Comparison of ENCODE assay signal across 20 mouse cellular contexts in the genomic region with DNA sequence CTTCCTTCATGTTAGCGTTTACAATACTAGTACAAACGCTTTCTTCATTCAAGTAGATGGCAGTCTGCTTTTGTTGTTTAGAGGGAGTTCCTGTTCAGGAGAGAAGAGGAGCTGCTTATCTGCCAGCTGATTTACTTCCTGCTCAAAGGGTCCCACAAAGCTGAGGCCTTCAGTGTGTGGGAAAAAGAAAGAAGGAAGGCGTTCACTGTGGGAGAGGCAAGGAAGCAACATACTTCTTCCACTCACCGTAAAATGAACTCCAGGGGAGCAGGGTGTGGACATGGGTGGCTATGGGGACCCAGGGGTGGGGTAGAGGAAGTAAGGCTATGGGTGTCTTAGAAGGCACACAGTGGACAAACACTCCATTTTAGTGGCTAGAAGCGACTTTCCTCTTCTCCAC. TPM values are rescaled to one million over a fixed set of nuclear protein-coding genes. Genes with fewer than 3 reads are reported as not detected.
A peak's percentile ranks its signal among the peaks of the same experiment; 100 is the strongest.
DNase-seq lines count a peak whose midpoint lies in the region; ATAC-seq and TF ChIP-seq lines count a peak whose summit lies in the region.
"Had no signal": no experiment of that assay in that cellular context is flagged by ENCODE, and none has a peak within 500 bp of the region (broad histone marks: within the 10 kb centered on the region; RNA-seq: fewer than 3 reads in every experiment).

No protein-coding gene starts in this region.

- H3K36me3 ChIP-seq in heart, embryonic 15.5 days: no peaks in the 10 kb centered on the region
- no peaks in the 10 kb centered on the region for H3K36me3 ChIP-seq in lung, embryonic 14.5 days (ENCODE audit: insufficient read depth)
- no peaks in the 10 kb centered on the region for H3K36me3 ChIP-seq in stomach, embryonic 16.5 days (ENCODE audit: control insufficient read depth, insufficient read depth, low read length)
- H3K36me3 ChIP-seq in forebrain, embryonic 14.5 days (ENCODE audit: control insufficient read depth, insufficient read depth, low read length): no peaks in the 10 kb centered on the region
- H3K36me3 ChIP-seq: forebrain, embryonic 10.5 days; liver, embryonic 13.5 days had no signal

- H3K27ac ChIP-seq in heart, embryonic 15.5 days: peak overlapping the region; percentile 35; the same call in 1 of the 2 replicates
- no peak overlapping the region; the same call in 1 of the 2 replicates for H3K27ac ChIP-seq in lung, embryonic 14.5 days (ENCODE audit: low read depth)
- peak overlapping the region; percentile 17; the same call in 1 of the 2 replicates for H3K27ac ChIP-seq in stomach, embryonic 16.5 days (ENCODE audit: low read length)
- no peak overlapping the region for H3K27ac ChIP-seq in forebrain, embryonic 14.5 days (ENCODE audit: low read depth, low read length)
- H3K27ac ChIP-seq: forebrain, embryonic 10.5 days; liver, embryonic 13.5 days had no signal

- DNase-seq in heart, adult 8-10 months (ENCODE audit: low spot score): no peak
- peak; percentile 10 for DNase-seq in lung, embryonic 14.5 days
- DNase-seq in lung, adult 2 months: no peak
- peak; percentile 51 for DNase-seq in lung, postnatal 25 days (ENCODE audit: low spot score)
- DNase-seq in forebrain, embryonic 14.5 days (ENCODE audit: low spot score): no peak
- no peak for DNase-seq in layer of hippocampus, adult 9-10 months (ENCODE audit: low spot score)
- DNase-seq: cerebellum, adult 11 months; liver, embryonic 13.5 days; spleen, adult 18-20 months had no signal

- H3K27me3 ChIP-seq in heart, embryonic 15.5 days: no peaks in the 10 kb centered on the region
- no peaks in the 10 kb centered on the region for H3K27me3 ChIP-seq in lung, embryonic 14.5 days (ENCODE audit: insufficient read depth, low read length)
- no peaks in the 10 kb centered on the region for H3K27me3 ChIP-seq in stomach, embryonic 16.5 days (ENCODE audit: control insufficient read depth, insufficient read depth, low read length)
- H3K27me3 ChIP-seq in forebrain, embryonic 14.5 days (replicated peaks; ENCODE audit: control insufficient read depth, insufficient read depth, low read length): no peaks in the 10 kb centered on the region
- H3K27me3 ChIP-seq: liver, embryonic 13.5 days had no signal

- H3K4me2 ChIP-seq in heart, embryonic 15.5 days: no peak overlapping the region
- no peak overlapping the region for H3K4me2 ChIP-seq in lung, embryonic 14.5 days
- no peak overlapping the region for H3K4me2 ChIP-seq in stomach, embryonic 16.5 days (ENCODE audit: low read depth, low read length)
- H3K4me2 ChIP-seq in forebrain, embryonic 14.5 days (ENCODE audit: low read length): no peak overlapping the region
- H3K4me2 ChIP-seq: liver, embryonic 13.5 days; midbrain, embryonic 11.5 days had no signal

- H3K4me1 ChIP-seq in heart, embryonic 15.5 days (replicated peaks): peaks cover 6% of the 10 kb centered on the region; the same call in 1 of the 2 replicates
- H3K4me1 ChIP-seq in lung, embryonic 14.5 days (ENCODE audit: insufficient read depth): peaks cover 5% of the 10 kb centered on the region; the same call in 1 of the 2 replicates
- H3K4me1 ChIP-seq in lung, adult 2 months (ENCODE audit: control insufficient read depth, insufficient read depth, low read length): no peaks in the 10 kb centered on the region; the same call in 1 of the 2 replicates
- no peaks in the 10 kb centered on the region for H3K4me1 ChIP-seq in stomach, embryonic 16.5 days (ENCODE audit: control insufficient read depth, insufficient read depth, low read length)
- H3K4me1 ChIP-seq in forebrain, embryonic 14.5 days (ENCODE audit: control insufficient read depth, insufficient read depth, low read length): no peaks in the 10 kb centered on the region
- H3K4me1 ChIP-seq: forebrain, embryonic 10.5 days had no signal

- no peak for TF ChIP-seq POLR2A in lung, adult 2 months (IDR thresholded peaks at IDR 0.05; ENCODE audit: borderline replicate concordance, extremely low read depth, low read depth, low read length)

- 0 out of 2 replicates have a peak, but pooled peaks have one; percentile 35 for ATAC-seq in heart, embryonic 15.5 days (replicated peaks; ENCODE audit: insufficient number of reproducible peaks, insufficient read depth, low FRiP score, low read depth)
- ATAC-seq in lung, embryonic 14.5 days (ENCODE audit: insufficient read depth): no peak
- ATAC-seq in stomach, embryonic 16.5 days (ENCODE audit: insufficient read depth, low FRiP score): no peak
- ATAC-seq in forebrain, embryonic 14.5 days: no peak
- ATAC-seq: inflammation-experienced regulatory T-cells, adult 6 months had no signal

- H3K9me3 ChIP-seq in heart, embryonic 15.5 days (replicated peaks): no peaks in the 10 kb centered on the region
- H3K9me3 ChIP-seq in lung, embryonic 14.5 days (ENCODE audit: low read depth, low read length): no peaks in the 10 kb centered on the region
- H3K9me3 ChIP-seq in stomach, embryonic 16.5 days (replicated peaks; ENCODE audit: control insufficient read depth, low read length): no peaks in the 10 kb centered on the region
- no peaks in the 10 kb centered on the region for H3K9me3 ChIP-seq in forebrain, embryonic 14.5 days (replicated peaks; ENCODE audit: control insufficient read depth, low read length)
- H3K9me3 ChIP-seq: liver, embryonic 13.5 days had no signal

- WGBS in heart, embryonic 15.5 days: 61% methylated on average over 5 of the region's 5 CpGs
- 58% methylated on average over 5 of the region's 5 CpGs for WGBS in lung, embryonic 14.5 days
- 35% methylated on average over 5 of the region's 5 CpGs for WGBS in lung, adult 2 months
- WGBS in stomach, embryonic 16.5 days: 48% methylated on average over 5 of the region's 5 CpGs
- WGBS in forebrain, embryonic 14.5 days: 89% methylated on average over 5 of the region's 5 CpGs

- H3K4me3 ChIP-seq in heart, embryonic 15.5 days: no peak overlapping the region
- H3K4me3 ChIP-seq in lung, embryonic 14.5 days (ENCODE audit: low read depth, low read length): no peak overlapping the region
- no peak overlapping the region for H3K4me3 ChIP-seq in lung, adult 2 months (replicated peaks; ENCODE audit: extremely low read depth, low read depth, low read length)
- no peak overlapping the region for H3K4me3 ChIP-seq in stomach, embryonic 16.5 days (replicated peaks; ENCODE audit: low read length)
- H3K4me3 ChIP-seq in forebrain, embryonic 14.5 days (ENCODE audit: low read depth, low read length): no peak overlapping the region
- H3K4me3 ChIP-seq: forebrain, embryonic 10.5 days; liver, embryonic 13.5 days had no signal

- TF ChIP-seq CTCF in lung, embryonic 14.5 days (IDR thresholded peaks at IDR 0.05; ENCODE audit: low read depth): no peak
- TF ChIP-seq CTCF in lung, adult 2 months (IDR thresholded peaks at IDR 0.05; ENCODE audit: insufficient read depth, low read length): no peak

- no peak overlapping the region for H3K9ac ChIP-seq in heart, embryonic 15.5 days
- no peak overlapping the region for H3K9ac ChIP-seq in lung, embryonic 14.5 days
- no peak overlapping the region for H3K9ac ChIP-seq in stomach, embryonic 16.5 days (ENCODE audit: low read length)
- H3K9ac ChIP-seq in forebrain, embryonic 14.5 days (ENCODE audit: low read length): no peak overlapping the region
- H3K9ac ChIP-seq: liver, embryonic 13.5 days had no signal

RNA-seq across cellular contexts. Expression of gene Calml3, which starts 1.5 kb away (rescaled TPM):
- polyA plus RNA-seq in heart, embryonic 15.5 days (2015; fragmentation: Nextera tagmentation; extraction: Ambion mirVana): 0.37 TPM in 1 of 2 replicates, not detected in the other
- not detected for total RNA-seq in heart, adult 8-10 months (2022)
- 0.18 TPM in 1 of 2 replicates, not detected in the other for polyA plus RNA-seq in lung, embryonic 14.5 days (2014; fragmentation: Nextera tagmentation; extraction: Ambion mirVana)
- 3.6 and 81.6 TPM in 2 replicates for polyA plus RNA-seq in lung, adult 2 months (2012; rRNA removed)
- 25.1 and 40.9 TPM in 2 replicates for polyA plus RNA-seq in stomach, embryonic 16.5 days (2015; fragmentation: Nextera tagmentation; extraction: Ambion mirVana)
- not detected in 2 replicates for polyA plus RNA-seq in forebrain, embryonic 14.5 days (2014; fragmentation: Nextera tagmentation; extraction: Ambion mirVana)
- total RNA-seq: left cerebral cortex, postnatal 4 days had no signal
- polyA plus RNA-seq: forebrain, embryonic 10.5 days; frontal cortex, adult 2 months; hindbrain, embryonic 11.5 days; inflammation-experienced regulatory T-cells, adult 6 months; large intestine, adult 2 months; liver, embryonic 13.5 days; midbrain, embryonic 11.5 days had no signal

RNA-seq across cellular contexts. Expression of gene Calm4, which starts 31.9 kb away (rescaled TPM):
- 0.20 and 0.64 TPM in 2 replicates for polyA plus RNA-seq in heart, embryonic 15.5 days (2015; fragmentation: Nextera tagmentation; extraction: Ambion mirVana)
- total RNA-seq in heart, adult 8-10 months (2022): not detected
- polyA plus RNA-seq in lung, embryonic 14.5 days (2014; fragmentation: Nextera tagmentation; extraction: Ambion mirVana): not detected in 2 replicates
- 56.0 TPM in 1 of 2 replicates, not detected in the other for polyA plus RNA-seq in lung, adult 2 months (2012; rRNA removed)
- 1.9 and 2.1 TPM in 2 replicates for polyA plus RNA-seq in stomach, embryonic 16.5 days (2015; fragmentation: Nextera tagmentation; extraction: Ambion mirVana)
- polyA plus RNA-seq in forebrain, embryonic 14.5 days (2014; fragmentation: Nextera tagmentation; extraction: Ambion mirVana): not detected in 2 replicates
- total RNA-seq: adrenal gland, adult 18-20 months; left cerebral cortex, postnatal 4 days had no signal
- polyA plus RNA-seq: forebrain, embryonic 10.5 days; frontal cortex, adult 2 months; hindbrain, embryonic 11.5 days; inflammation-experienced regulatory T-cells, adult 6 months; large intestine, adult 2 months; liver, embryonic 13.5 days; midbrain, embryonic 11.5 days had no signal

RNA-seq across cellular contexts. Expression of gene Calm5, which starts 48.3 kb away (rescaled TPM):
- not detected in 2 replicates for polyA plus RNA-seq in heart, embryonic 15.5 days (2015; fragmentation: Nextera tagmentation; extraction: Ambion mirVana)
- not detected for total RNA-seq in heart, adult 8-10 months (2022)
- not detected in 2 replicates for polyA plus RNA-seq in lung, embryonic 14.5 days (2014; fragmentation: Nextera tagmentation; extraction: Ambion mirVana)
- polyA plus RNA-seq in lung, adult 2 months (2012; rRNA removed): not detected in 2 replicates
- polyA plus RNA-seq in stomach, embryonic 16.5 days (2015; fragmentation: Nextera tagmentation; extraction: Ambion mirVana): not detected in 2 replicates
- polyA plus RNA-seq in forebrain, embryonic 14.5 days (2014; fragmentation: Nextera tagmentation; extraction: Ambion mirVana): not detected in 2 replicates
- total RNA-seq: adrenal gland, adult 18-20 months; gastrocnemius, postnatal 4 days; left cerebral cortex, postnatal 4 days had no signal
- polyA plus RNA-seq: forebrain, embryonic 10.5 days; frontal cortex, adult 2 months; hindbrain, embryonic 11.5 days; inflammation-experienced regulatory T-cells, adult 6 months; large intestine, adult 2 months; liver, embryonic 13.5 days; midbrain, embryonic 11.5 days had no signal

Comparison
In these comparisons a context has a peak if more than half of its experiments do, and no peak if none do; other contexts are left out.
1. DNase-seq: peak in lung, embryonic 14.5 days (single experiment) and lung, postnatal 25 days (single experiment); none in heart, adult 8-10 months (single experiment), lung, adult 2 months (single experiment), forebrain, embryonic 14.5 days (single experiment) and layer of hippocampus, adult 9-10 months (single experiment).
2. H3K27ac ChIP-seq: peak in heart, embryonic 15.5 days (single experiment) and stomach, embryonic 16.5 days (single experiment); none in lung, embryonic 14.5 days (single experiment) and forebrain, embryonic 14.5 days (single experiment).